Mouse (Mus musculus) forebrain, embryonic 15.5 days (tissue): Measurements from ENCODE around the gene Timm44. TPM values are rescaled to one million over a fixed set of nuclear protein-coding genes. Genes with fewer than 3 reads are reported as not detected.

ENCODE experiments used
- ATAC-seq: fragments of 200-750 bp; cut with Nextera tagmentation; replicated peaks from 2 replicates; pipeline ENCODE4 v1.8.0; 2017; ENCODE audit warnings: mild to moderate bottlenecking, moderate TSS enrichment, moderate library complexity
- H3K27ac ChIP-seq: fragments of 300-500 bp; sonication (generic); replicated peaks from 2 replicates; pipeline ENCODE4 v1.5.1; 2015; ENCODE audit warnings: mild to moderate bottlenecking, inconsistent platforms
- H3K27me3 ChIP-seq: fragments of 300-500 bp; sonication (generic); 2 replicates; pipeline ENCODE4 v1.6.1; 2015; ENCODE audit warnings: inconsistent platforms
- H3K36me3 ChIP-seq: fragments of 300-500 bp; sonication (generic); 2 replicates; pipeline ENCODE4 v1.6.1; 2015; ENCODE audit warnings: mild to moderate bottlenecking, inconsistent platforms
- H3K4me1 ChIP-seq: fragments of 300-500 bp; sonication (generic); 2 replicates; pipeline ENCODE4 v1.6.1; 2015; ENCODE audit warnings: inconsistent platforms
- H3K4me2 ChIP-seq: fragments of 300-500 bp; sonication (generic); replicated peaks from 2 replicates; pipeline ENCODE4 v1.6.1; 2015; ENCODE audit warnings: mild to moderate bottlenecking, inconsistent platforms
- H3K4me3 ChIP-seq: fragments of 300-500 bp; sonication (generic); 2 replicates; pipeline ENCODE4 v1.5.1; 2015; ENCODE audit warnings: mild to moderate bottlenecking, inconsistent platforms
- H3K9ac ChIP-seq: fragments of 300-500 bp; sonication (generic); replicated peaks from 2 replicates; pipeline ENCODE4 v1.6.1; 2015; ENCODE audit warnings: mild to moderate bottlenecking, inconsistent platforms
- H3K9me3 ChIP-seq: fragments of 300-500 bp; sonication (generic); 2 replicates; pipeline ENCODE4 v1.6.1; 2016; ENCODE audit warnings: inconsistent platforms
- WGBS: fragments of 180-500 bp; shearing (Covaris S2); methylation state at CpG from one replicate; pipeline ENCODE4 v1.1.7; 2015; ENCODE audit warnings: mixed read lengths; 5-methylcytosine and 5-hydroxymethylcytosine counted together
- polyA plus RNA-seq: library from polyadenylated mRNA; unstranded; fragments of >200 nt; fragmentation: Nextera tagmentation; extraction: Ambion mirVana; gene quantifications from 2 replicates; pipeline ENCODE4 v1.2.1, GENCODE M21; 2015

Timm44 gene
- polyA plus RNA-seq, 1 experiment from 2014 or later: 43.3 TPM

DNA sequence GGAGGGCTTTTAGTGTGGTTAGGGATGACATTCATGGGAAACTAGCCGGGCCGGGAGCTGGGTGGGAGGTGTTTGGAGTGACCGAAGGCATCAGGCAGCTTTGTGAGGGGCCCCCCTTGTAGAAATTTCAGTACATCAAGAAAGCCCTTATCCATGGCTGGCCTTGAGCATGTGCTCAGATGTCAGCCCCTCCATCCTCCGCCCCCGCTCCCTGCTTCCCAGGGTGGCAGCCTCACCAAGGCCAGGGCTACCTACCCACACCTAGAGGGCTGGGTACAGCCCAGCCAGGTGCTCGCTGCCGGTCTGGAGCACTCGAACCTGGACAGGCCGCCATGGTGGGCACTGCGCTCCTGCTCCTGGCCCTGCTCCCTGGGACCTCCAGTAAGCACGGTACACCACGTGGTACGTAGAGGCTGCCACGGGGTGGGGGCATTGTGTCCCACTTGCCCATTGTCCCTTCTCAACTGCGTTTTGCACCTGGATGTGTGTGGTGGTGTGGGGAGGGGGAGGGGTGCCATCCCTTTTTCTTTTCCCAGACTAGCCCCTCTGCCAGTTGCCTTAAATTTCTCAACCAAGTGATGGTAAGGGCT is 27.7 kb downstream of the Timm44 start, which contains the start of gene Tgfbr3l:
TSS of gene Tgfbr3l (plus strand) at position 264 of the 590 bp plus-strand sequence.
- Histone ChIP-seq H3K27me3 (no peaks in the 10 kb centered on the region), H3K4me2 (no peak within 1 kb of the TSS), H3K4me1 (peaks cover 13% of the 10 kb centered on the region), H3K27ac (no peak within 1 kb of the TSS), H3K9me3 (no peaks in the 10 kb centered on the region), H3K9ac (no peak within 1 kb of the TSS), H3K4me3 (no peak within 1 kb of the TSS), H3K36me3 (peaks cover 51% of the 10 kb centered on the region)
- WGBS: 77% methylated on average over 15 of the region's 15 CpGs
- no peak for ATAC-seq

DNA sequence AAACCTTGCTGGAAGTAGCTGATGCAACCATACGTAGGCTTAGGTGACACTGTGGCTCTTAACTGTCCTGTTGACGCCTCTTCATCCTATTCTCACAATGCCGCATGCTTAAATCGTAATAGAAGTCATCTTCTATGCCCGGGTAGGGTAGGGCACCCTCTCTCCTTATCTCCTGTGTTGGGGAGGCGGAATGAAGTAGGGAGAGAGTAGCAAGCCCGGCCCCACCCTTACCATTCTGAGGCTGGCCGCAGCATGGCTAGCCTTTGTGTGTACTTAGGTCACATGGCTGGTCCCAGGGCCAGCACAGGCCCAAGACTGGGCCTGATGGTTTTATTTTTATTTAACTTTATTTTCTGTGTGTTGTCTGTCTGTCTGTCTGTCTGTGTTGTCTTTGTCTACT is 28.5 kb downstream of the Timm44 start:
- Histone ChIP-seq H3K9me3 (no peaks in the 10 kb centered on the region), H3K27me3 (no peaks in the 10 kb centered on the region), H3K4me1 (peaks cover 8% of the 10 kb centered on the region), H3K27ac (no peak overlapping the region), H3K4me3 (no peak overlapping the region), H3K9ac (no peak overlapping the region), H3K36me3 (peaks cover 55% of the 10 kb centered on the region), H3K4me2 (no peak overlapping the region)
- 93% methylated on average over 8 of the region's 8 CpGs for WGBS
- no peak for ATAC-seq

DNA sequence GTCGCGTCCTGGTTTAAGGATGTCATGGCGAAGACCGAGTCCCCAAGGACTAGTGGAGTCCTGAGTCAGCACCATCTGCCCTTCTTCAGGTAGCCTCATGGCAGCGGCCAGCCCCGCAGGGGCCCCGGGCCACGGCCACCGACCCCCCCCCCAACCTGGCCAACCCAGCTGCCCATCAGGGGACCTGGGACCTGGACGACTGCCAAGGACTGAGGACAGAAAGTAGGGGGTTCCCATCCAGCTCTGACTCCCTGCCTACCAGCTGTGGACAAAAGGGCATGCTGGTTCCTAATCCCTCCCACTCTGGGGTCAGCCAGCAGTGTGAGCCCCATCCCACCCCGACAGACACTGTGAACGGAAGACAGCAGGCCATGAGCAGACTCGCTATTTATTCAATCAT is 30.0 kb downstream of the Timm44 start:
- H3K27me3 ChIP-seq: no peaks in the 10 kb centered on the region
- H3K4me2 ChIP-seq: no peak overlapping the region
- no peak overlapping the region for H3K27ac ChIP-seq
- WGBS: 80% methylated on average over 13 of the region's 13 CpGs
- ATAC-seq: no peak
- no peak overlapping the region for H3K4me3 ChIP-seq
- H3K36me3 ChIP-seq: peaks cover 55% of the 10 kb centered on the region
- H3K9ac ChIP-seq: no peak overlapping the region
- H3K9me3 ChIP-seq: no peaks in the 10 kb centered on the region
- H3K4me1 ChIP-seq: peaks cover 11% of the 10 kb centered on the region

DNA sequence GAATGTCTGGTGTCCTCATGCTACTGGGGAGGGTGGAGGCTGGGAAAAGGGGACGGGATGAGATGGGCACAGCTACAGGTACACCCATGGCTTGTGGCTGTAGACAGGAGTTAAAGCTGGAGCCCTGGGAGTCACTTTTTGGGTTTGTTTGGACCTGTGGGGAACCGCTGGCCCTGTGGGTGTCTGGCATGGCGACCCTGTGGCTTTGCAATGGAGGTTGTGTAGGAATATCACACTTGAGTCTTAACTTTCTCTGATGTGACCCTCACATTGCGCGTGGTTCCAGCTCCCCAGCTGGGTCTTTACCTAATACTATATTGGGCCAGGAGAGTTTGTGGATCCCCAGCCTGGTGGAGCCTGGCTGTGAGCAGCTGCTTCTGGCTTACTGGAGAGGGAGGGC is 30.7 kb downstream of the Timm44 start:
- Histone ChIP-seq H3K9ac (no peak overlapping the region), H3K4me3 (no peak overlapping the region), H3K27me3 (no peaks in the 10 kb centered on the region), H3K36me3 (peaks cover 55% of the 10 kb centered on the region), H3K4me1 (peaks cover 12% of the 10 kb centered on the region), H3K9me3 (no peaks in the 10 kb centered on the region), H3K27ac (no peak overlapping the region), H3K4me2 (no peak overlapping the region)
- WGBS: 93% methylated on average over 5 of the region's 5 CpGs
- no peak for ATAC-seq

DNA sequence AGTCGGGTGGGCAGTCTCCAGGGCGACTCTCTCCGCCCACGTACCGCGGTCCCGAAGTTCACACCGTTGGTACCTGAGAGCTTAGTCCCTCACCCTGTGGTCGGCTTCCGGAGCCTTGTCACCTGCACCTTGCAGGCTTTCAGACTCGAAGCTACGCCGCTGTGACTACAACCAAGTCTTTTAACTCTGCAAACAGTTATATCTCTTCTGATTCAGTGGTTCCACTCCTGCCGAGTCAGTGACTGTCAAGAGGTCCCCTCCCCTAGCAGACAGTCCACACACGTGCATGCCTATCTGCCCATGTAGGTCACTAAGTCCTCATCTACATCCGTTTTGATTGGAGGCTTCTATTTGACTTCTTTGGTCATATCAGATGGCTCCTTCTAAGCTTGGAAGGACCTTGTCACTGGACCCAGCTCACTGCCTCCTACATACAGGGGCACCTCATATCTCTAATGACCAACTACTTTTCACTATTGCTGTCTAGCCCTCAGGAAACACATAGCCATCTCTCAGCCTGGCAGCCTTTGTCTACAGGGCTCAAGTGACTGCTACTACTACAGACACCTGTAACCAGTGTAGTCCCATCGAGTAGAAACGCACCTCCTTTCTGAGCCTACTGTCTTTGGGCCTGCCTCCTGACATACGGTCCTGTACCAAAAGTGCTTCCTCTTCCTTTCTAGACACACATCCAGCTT is 36.4 kb downstream of the Timm44 start:
- Histone ChIP-seq H3K4me1 (peaks cover 29% of the 10 kb centered on the region), H3K27ac (peak overlapping the region; percentile 91), H3K4me2 (peak overlapping the region; percentile 80), H3K9ac (peak overlapping the region; percentile 63), H3K9me3 (no peaks in the 10 kb centered on the region), H3K27me3 (no peaks in the 10 kb centered on the region), H3K4me3 (peak overlapping the region; percentile 63), H3K36me3 (peaks cover 17% of the 10 kb centered on the region)
- ATAC-seq: peak; percentile 44
- WGBS: 13% methylated on average over 19 of the region's 19 CpGs

DNA sequence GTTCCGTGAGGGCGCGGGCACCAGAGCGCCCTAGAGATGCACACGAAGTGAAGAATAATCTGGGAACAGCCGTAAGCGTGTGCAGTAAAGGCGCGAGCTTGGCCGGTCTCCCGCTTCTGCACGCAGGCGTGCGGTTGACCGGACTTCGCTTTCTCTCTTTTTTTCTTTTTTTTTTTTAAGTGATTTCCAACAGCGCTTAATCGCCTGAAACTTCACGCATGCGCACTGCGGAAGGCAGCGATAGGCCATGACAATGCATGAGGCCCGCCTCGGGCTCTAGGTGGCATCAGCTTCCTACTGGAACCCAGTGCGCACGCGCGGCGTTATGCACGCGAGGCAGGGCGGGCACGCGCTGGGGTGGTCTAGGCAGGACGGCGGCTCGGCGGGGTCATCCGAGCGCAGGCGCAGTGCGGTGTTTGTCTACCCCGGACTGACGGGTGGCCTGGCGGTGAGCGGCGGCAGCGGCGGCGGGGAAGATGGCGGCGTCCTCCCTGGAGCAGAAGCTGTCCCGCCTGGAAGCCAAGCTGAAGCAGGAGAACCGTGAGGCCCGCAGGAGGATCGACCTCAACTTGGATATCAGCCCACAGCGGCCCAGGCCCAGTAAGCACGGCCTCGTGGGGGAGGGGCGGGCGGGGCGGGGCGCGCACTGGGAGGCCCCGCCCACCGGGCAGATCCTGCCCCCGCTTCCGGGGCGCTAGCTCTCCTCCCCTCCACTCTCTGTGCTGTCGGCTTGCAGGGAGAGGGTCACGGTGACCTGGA is 37.1 kb downstream of the Timm44 start, which contains the start of the genes Map2k7 and Gm49320:
TSS of gene Map2k7 (plus strand) at position 307 of the 759 bp plus-strand sequence.
TSS of gene Gm49320 (plus strand) at position 432 of the 759 bp plus-strand sequence.
- ATAC-seq: peak; percentile 93
- peaks cover 29% of the 10 kb centered on the region for H3K4me1 ChIP-seq
- peak within 1 kb of the TSS; percentile 91 for H3K27ac ChIP-seq
- H3K27me3 ChIP-seq: no peaks in the 10 kb centered on the region
- H3K4me3 ChIP-seq: peak within 1 kb of the TSS; percentile 63
- peaks cover 9% of the 10 kb centered on the region for H3K36me3 ChIP-seq
- H3K9ac ChIP-seq: peak within 1 kb of the TSS; percentile 63
- no peaks in the 10 kb centered on the region for H3K9me3 ChIP-seq
- WGBS: under 1% methylated on average over 71 of the region's 71 CpGs
- H3K4me2 ChIP-seq: peak within 1 kb of the TSS; percentile 80

DNA sequence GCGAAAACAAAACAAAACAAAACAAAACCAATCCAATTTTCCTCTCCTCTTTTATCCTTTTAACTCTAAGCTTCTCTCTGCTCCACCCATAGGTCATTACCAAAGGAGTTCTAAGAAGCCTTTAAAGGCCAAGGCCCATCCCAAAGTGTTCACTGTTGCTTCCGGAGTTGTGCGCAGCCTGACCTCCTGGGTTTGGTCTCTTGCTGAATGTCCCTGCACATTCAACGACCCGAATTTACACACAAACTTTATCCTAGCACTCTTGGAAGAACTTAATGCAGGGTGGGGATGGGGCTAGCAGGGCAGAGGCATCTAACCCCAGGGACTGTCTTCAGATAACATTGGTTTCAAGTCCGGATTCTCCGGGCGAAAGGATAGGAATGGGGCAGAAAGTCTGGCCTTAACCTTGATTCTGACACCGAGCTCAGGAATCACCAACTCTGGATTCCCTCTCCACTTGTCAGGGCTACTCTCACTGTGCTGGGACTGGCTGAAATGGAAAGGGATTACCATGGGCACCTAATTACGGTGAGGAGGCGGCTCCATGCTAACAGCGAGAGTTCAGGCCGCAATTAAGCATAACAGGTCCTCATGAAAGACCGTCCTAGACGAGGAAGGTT is 37.8 kb downstream of the Timm44 start:
- Histone ChIP-seq H3K9me3 (no peaks in the 10 kb centered on the region), H3K27ac (peak overlapping the region; percentile 91), H3K36me3 (peaks cover 3% of the 10 kb centered on the region; the same call in 1 of the 2 replicates), H3K9ac (peak overlapping the region; percentile 57), H3K4me2 (peak overlapping the region; percentile 52), H3K4me3 (peak overlapping the region; percentile 63), H3K4me1 (peaks cover 29% of the 10 kb centered on the region), H3K27me3 (no peaks in the 10 kb centered on the region)
- WGBS: 18% methylated on average over 15 of the region's 15 CpGs
- ATAC-seq: no peak; the same call in 1 of the 2 replicates

DNA sequence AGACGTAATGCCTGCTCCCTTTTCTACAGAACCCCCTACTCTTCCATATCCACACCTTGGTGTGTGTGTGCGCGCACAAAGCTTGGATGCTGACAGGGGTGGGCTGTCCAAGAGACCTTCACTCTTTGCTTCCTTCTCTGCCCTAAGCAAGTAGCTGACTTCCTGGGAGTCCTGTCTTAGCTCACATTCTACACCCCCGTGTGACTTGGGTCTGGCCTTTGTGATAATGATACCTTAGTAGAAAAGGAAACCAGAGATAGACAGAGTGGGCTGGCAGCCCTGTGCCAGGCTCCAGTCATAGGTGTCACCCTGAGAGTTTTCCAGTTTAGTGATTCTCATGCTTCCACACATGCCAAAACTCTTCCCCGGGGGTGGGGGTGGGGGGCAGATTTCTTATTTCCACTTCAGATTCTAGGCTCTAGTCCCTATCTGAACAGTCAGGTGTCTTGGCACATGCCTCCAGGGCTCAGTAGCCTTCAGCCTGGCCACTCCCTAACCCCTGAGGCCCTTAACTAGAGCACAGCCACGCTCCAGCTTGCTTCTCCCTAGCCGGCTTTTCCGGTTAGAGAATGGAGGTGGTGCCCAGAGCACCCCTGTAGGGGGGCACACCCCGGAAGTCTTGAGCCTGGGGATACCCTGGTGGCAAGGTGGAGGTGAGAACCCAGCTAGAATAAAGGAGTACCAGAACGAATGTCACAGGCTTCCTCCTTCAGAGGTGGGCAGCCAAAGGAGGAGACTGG is 44.9 kb downstream of the Timm44 start:
- WGBS: 65% methylated on average over 10 of the region's 10 CpGs
- Histone ChIP-seq H3K36me3 (no peaks in the 10 kb centered on the region), H3K9ac (no peak overlapping the region), H3K4me2 (no peak overlapping the region), H3K4me1 (peaks cover 7% of the 10 kb centered on the region; the same call in 1 of the 2 replicates), H3K27ac (no peak overlapping the region), H3K4me3 (no peak overlapping the region), H3K9me3 (no peaks in the 10 kb centered on the region), H3K27me3 (0 out of 2 replicates have a peak, but pooled peaks cover 6% of the 10 kb centered on the region)
- no peak for ATAC-seq

DNA sequence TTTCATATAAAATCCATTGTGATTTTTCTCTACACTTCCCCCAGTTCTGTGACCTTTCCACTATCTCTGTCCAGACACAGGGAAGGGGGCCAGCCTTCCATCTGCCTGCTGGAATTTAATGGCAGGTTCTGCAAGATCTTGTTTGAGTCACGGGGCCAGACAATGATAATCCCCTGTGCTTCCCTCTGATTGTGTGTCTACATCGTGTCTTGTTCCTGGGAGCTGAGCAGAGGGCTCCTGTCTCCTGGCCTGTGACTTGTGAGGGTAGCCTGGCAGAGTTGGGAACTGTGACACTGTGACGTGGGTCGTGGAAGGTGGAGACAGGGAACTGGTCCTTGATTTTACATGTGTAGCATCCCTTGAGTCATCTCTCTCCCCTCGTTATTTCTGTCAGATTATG is 45.9 kb downstream of the Timm44 start:
- Histone ChIP-seq H3K36me3 (no peaks in the 10 kb centered on the region), H3K9me3 (no peaks in the 10 kb centered on the region), H3K27ac (no peak overlapping the region), H3K9ac (no peak overlapping the region), H3K4me3 (no peak overlapping the region), H3K4me2 (no peak overlapping the region), H3K4me1 (peaks cover 7% of the 10 kb centered on the region; the same call in 1 of the 2 replicates), H3K27me3 (0 out of 2 replicates have a peak, but pooled peaks cover 7% of the 10 kb centered on the region)
- ATAC-seq: no peak
- WGBS: 64% methylated on average over 5 of the region's 5 CpGs

DNA sequence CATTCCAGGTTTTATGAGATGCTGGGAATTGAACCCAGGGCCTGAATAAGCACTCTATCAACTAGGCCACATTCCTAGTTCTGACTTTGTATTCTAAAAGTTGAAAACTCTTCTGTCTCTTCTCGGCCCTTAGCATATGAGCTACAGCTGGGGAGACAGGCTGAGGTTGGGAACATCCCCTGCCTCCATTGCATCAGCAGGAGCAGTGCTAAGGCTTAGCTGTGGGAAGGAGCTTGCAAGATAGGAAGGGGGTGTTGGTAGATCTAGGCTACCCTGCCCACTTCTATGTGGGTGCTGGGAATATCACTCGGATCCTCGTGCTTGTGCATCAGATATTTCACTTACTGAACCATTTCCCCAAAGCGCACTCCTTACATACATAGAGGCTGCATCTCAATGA is 47.8 kb downstream of the Timm44 start:
- Histone ChIP-seq H3K27me3 (0 out of 2 replicates have a peak, but pooled peaks cover 7% of the 10 kb centered on the region), H3K9ac (no peak overlapping the region), H3K4me3 (no peak overlapping the region), H3K27ac (no peak overlapping the region), H3K36me3 (no peaks in the 10 kb centered on the region), H3K9me3 (no peaks in the 10 kb centered on the region), H3K4me2 (no peak overlapping the region), H3K4me1 (peaks cover 7% of the 10 kb centered on the region; the same call in 1 of the 2 replicates)
- no peak for ATAC-seq
- WGBS: 90% methylated on average over 4 of the region's 4 CpGs

DNA sequence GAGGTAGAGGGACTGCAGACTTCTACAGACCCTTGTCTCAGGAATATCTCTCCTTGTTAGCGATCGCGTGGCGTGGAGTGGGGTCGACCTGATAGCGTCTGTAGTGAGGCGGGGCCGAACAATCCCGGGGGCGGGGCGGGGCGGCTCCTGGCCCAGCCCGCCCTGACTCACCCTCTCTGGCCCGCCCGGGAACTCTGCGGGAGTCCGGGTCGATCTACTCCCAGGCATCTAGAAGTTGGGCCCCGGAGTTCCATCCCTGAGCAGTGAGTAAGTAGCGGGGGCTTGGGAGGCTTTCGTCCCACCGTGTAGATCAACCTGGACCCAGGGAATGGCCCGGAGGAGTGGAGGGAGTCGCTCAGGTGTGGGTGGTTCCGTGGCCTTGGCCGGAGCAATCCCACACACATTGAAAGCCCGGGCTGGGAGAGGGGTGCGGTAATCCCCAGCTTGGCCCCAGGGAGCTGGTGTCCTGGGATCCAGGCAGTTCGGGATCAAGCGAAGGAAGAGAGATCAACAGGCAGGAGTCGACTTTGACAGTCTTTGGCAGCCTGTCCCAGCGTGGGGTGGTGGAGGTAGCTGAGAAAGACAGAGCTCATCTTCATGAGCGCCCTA is 48.9 kb downstream of the Timm44 start, which contains the start of gene Lrrc8e:
TSS of gene Lrrc8e (plus strand) at position 89 of the 609 bp plus-strand sequence.
- Histone ChIP-seq H3K4me2 (peak within 1 kb of the TSS; percentile 24), H3K9me3 (no peaks in the 10 kb centered on the region), H3K4me3 (no peak within 1 kb of the TSS), H3K4me1 (peaks cover 7% of the 10 kb centered on the region; the same call in 1 of the 2 replicates), H3K27ac (no peak within 1 kb of the TSS), H3K9ac (no peak within 1 kb of the TSS), H3K27me3 (0 out of 2 replicates have a peak, but pooled peaks cover 7% of the 10 kb centered on the region), H3K36me3 (no peaks in the 10 kb centered on the region)
- WGBS: 5% methylated on average over 33 of the region's 33 CpGs
- peak; percentile 41 for ATAC-seq
